Mouse (Mus musculus): ENCODE data around the gene Pan3. TPM values are rescaled to one million over a fixed set of nuclear protein-coding genes. Genes with fewer than 3 reads are reported as not detected.
A peak's percentile ranks its signal among the peaks of the same experiment; 100 is the strongest.

Pan3 gene
- polyA plus RNA-seq, 1 experiment from 2014 or later = 61.2 TPM

- peak overlapping the region; percentile 96 for H3K9ac ChIP-seq (replicated peaks; ENCODE audit: low read length)
- 0% methylated on average over 43 of the region's 91 CpGs for WGBS
- peak overlapping the region; percentile 98 for H3K4me3 ChIP-seq (ENCODE audit: low read length)
- H3K27ac ChIP-seq (ENCODE audit: low read length) = peak overlapping the region; percentile 99
- H3K4me1 ChIP-seq (ENCODE audit: insufficient read depth, low read length) = peaks cover 38% of the 10 kb centered on the region
- ATAC-seq (ENCODE audit: low FRiP score, low TSS enrichment) = peak; percentile 89
- H3K27me3 ChIP-seq (ENCODE audit: insufficient read depth, low read length) = no peaks in the 10 kb centered on the region
- H3K9me3 ChIP-seq (ENCODE audit: low read length) = no peaks in the 10 kb centered on the region
- H3K36me3 ChIP-seq (ENCODE audit: insufficient read depth, low read length) = no peaks in the 10 kb centered on the region
- H3K4me2 ChIP-seq (replicated peaks; ENCODE audit: low read depth, low read length) = peak overlapping the region; percentile 78
These were observed 487 bp downstream of the Pan3 start for GRCm38 (mm10) chr5:147430361-147430935.

GRCm38 (mm10) chr5:147430936-147431839, 1.2 kb downstream of the Pan3 start:
- Histone ChIP-seq H3K9ac (replicated peaks; ENCODE audit: low read length) (peak overlapping the region; percentile 96), H3K9me3 (ENCODE audit: low read length) (no peaks in the 10 kb centered on the region), H3K4me3 (ENCODE audit: low read length) (peak overlapping the region; percentile 98), H3K36me3 (ENCODE audit: insufficient read depth, low read length) (no peaks in the 10 kb centered on the region), H3K4me1 (ENCODE audit: insufficient read depth, low read length) (peaks cover 44% of the 10 kb centered on the region), H3K4me2 (replicated peaks; ENCODE audit: low read depth, low read length) (peak overlapping the region; percentile 78), H3K27ac (ENCODE audit: low read length) (peak overlapping the region; percentile 99), H3K27me3 (ENCODE audit: insufficient read depth, low read length) (no peaks in the 10 kb centered on the region)
- peak; percentile 72 for ATAC-seq (ENCODE audit: low FRiP score, low TSS enrichment)
- WGBS = under 1% methylated on average over 62 of the region's 68 CpGs

GRCm38 (mm10) chr5:147432927-147433326, 3.0 kb downstream of the Pan3 start:
- H3K27ac ChIP-seq (ENCODE audit: low read length) = no peak overlapping the region
- H3K27me3 ChIP-seq (ENCODE audit: insufficient read depth, low read length) = no peaks in the 10 kb centered on the region
- no peak overlapping the region for H3K4me3 ChIP-seq (ENCODE audit: low read length)
- no peaks in the 10 kb centered on the region for H3K36me3 ChIP-seq (ENCODE audit: insufficient read depth, low read length)
- no peaks in the 10 kb centered on the region for H3K9me3 ChIP-seq (ENCODE audit: low read length)
- H3K4me1 ChIP-seq (ENCODE audit: insufficient read depth, low read length) = peaks cover 54% of the 10 kb centered on the region
- no peak overlapping the region for H3K9ac ChIP-seq (replicated peaks; ENCODE audit: low read length)
- no peak for ATAC-seq (ENCODE audit: low FRiP score, low TSS enrichment)
- no peak overlapping the region for H3K4me2 ChIP-seq (replicated peaks; ENCODE audit: low read depth, low read length)
- WGBS = 89% methylated on average over 8 of the region's 8 CpGs

- Histone ChIP-seq H3K36me3 (ENCODE audit: insufficient read depth, low read length) (no peaks in the 10 kb centered on the region), H3K4me1 (ENCODE audit: insufficient read depth, low read length) (peaks cover 51% of the 10 kb centered on the region), H3K9me3 (ENCODE audit: low read length) (no peaks in the 10 kb centered on the region), H3K4me3 (ENCODE audit: low read length) (no peak overlapping the region), H3K27me3 (ENCODE audit: insufficient read depth, low read length) (no peaks in the 10 kb centered on the region), H3K9ac (replicated peaks; ENCODE audit: low read length) (no peak overlapping the region), H3K27ac (ENCODE audit: low read length) (peak overlapping the region; percentile 65), H3K4me2 (replicated peaks; ENCODE audit: low read depth, low read length) (no peak overlapping the region)
- 37% methylated on average over 4 of the region's 4 CpGs for WGBS
- peak; percentile 18; the same call in 1 of the 2 replicates for ATAC-seq (ENCODE audit: low FRiP score, low TSS enrichment)
These were observed 5.3 kb downstream of the Pan3 start for GRCm38 (mm10) chr5:147435224-147435623.

- Histone ChIP-seq H3K9ac (replicated peaks; ENCODE audit: low read length) (no peak overlapping the region), H3K27me3 (ENCODE audit: insufficient read depth, low read length) (no peaks in the 10 kb centered on the region), H3K4me2 (replicated peaks; ENCODE audit: low read depth, low read length) (no peak overlapping the region), H3K4me1 (ENCODE audit: insufficient read depth, low read length) (peaks cover 51% of the 10 kb centered on the region), H3K36me3 (ENCODE audit: insufficient read depth, low read length) (no peaks in the 10 kb centered on the region), H3K9me3 (ENCODE audit: low read length) (no peaks in the 10 kb centered on the region), H3K27ac (ENCODE audit: low read length) (no peak overlapping the region), H3K4me3 (ENCODE audit: low read length) (no peak overlapping the region)
- WGBS = 40% methylated on average over 2 of the region's 2 CpGs
- no peak for ATAC-seq (ENCODE audit: low FRiP score, low TSS enrichment)
These were observed 5.8 kb downstream of the Pan3 start for GRCm38 (mm10) chr5:147435751-147436150.

- Histone ChIP-seq H3K27me3 (ENCODE audit: insufficient read depth, low read length) (no peaks in the 10 kb centered on the region), H3K4me1 (ENCODE audit: insufficient read depth, low read length) (peaks cover 51% of the 10 kb centered on the region), H3K36me3 (ENCODE audit: insufficient read depth, low read length) (no peaks in the 10 kb centered on the region), H3K9ac (replicated peaks; ENCODE audit: low read length) (no peak overlapping the region), H3K27ac (ENCODE audit: low read length) (no peak overlapping the region), H3K4me2 (replicated peaks; ENCODE audit: low read depth, low read length) (no peak overlapping the region), H3K9me3 (ENCODE audit: low read length) (no peaks in the 10 kb centered on the region), H3K4me3 (ENCODE audit: low read length) (no peak overlapping the region)
- no peak for ATAC-seq (ENCODE audit: low FRiP score, low TSS enrichment)
- 87% methylated on average over 5 of the region's 5 CpGs for WGBS
These were observed 6.5 kb downstream of the Pan3 start for GRCm38 (mm10) chr5:147436491-147436890.

GRCm38 (mm10) chr5:147440996-147441507, 11.1 kb downstream of the Pan3 start:
- H3K9me3 ChIP-seq (ENCODE audit: low read length) = no peaks in the 10 kb centered on the region
- no peak for ATAC-seq (ENCODE audit: low FRiP score, low TSS enrichment)

GRCm38 (mm10) chr5:147441979-147442378, 12.0 kb downstream of the Pan3 start:
- Histone ChIP-seq H3K27me3 (ENCODE audit: insufficient read depth, low read length) (no peaks in the 10 kb centered on the region), H3K9me3 (ENCODE audit: low read length) (no peaks in the 10 kb centered on the region), H3K4me2 (replicated peaks; ENCODE audit: low read depth, low read length) (no peak overlapping the region), H3K4me1 (ENCODE audit: insufficient read depth, low read length) (peaks cover 19% of the 10 kb centered on the region), H3K4me3 (ENCODE audit: low read length) (no peak overlapping the region), H3K36me3 (ENCODE audit: insufficient read depth, low read length) (no peaks in the 10 kb centered on the region), H3K9ac (replicated peaks; ENCODE audit: low read length) (no peak overlapping the region), H3K27ac (ENCODE audit: low read length) (no peak overlapping the region)
- 91% methylated on average over 1 of the region's 1 CpGs for WGBS
- no peak for ATAC-seq (ENCODE audit: low FRiP score, low TSS enrichment)

More at GRCm38 (mm10) chr5:147440996-147441507, 11.1 kb downstream of the Pan3 start:
- H3K9ac ChIP-seq (replicated peaks; ENCODE audit: low read length) = no peak overlapping the region
- H3K4me1 ChIP-seq (ENCODE audit: insufficient read depth, low read length) = peaks cover 20% of the 10 kb centered on the region
- no peak overlapping the region for H3K27ac ChIP-seq (ENCODE audit: low read length)
- no peaks in the 10 kb centered on the region for H3K27me3 ChIP-seq (ENCODE audit: insufficient read depth, low read length)
- H3K4me2 ChIP-seq (replicated peaks; ENCODE audit: low read depth, low read length) = no peak overlapping the region
- H3K4me3 ChIP-seq (ENCODE audit: low read length) = no peak overlapping the region
- H3K36me3 ChIP-seq (ENCODE audit: insufficient read depth, low read length) = no peaks in the 10 kb centered on the region
- 66% methylated on average over 3 of the region's 3 CpGs for WGBS

GRCm38 (mm10) chr5:147442741-147443140, 12.8 kb downstream of the Pan3 start:
- 83% methylated on average over 4 of the region's 4 CpGs for WGBS

GRCm38 (mm10) chr5:147444298-147444697, 14.3 kb downstream of the Pan3 start:
- H3K36me3 ChIP-seq (ENCODE audit: insufficient read depth, low read length) = no peaks in the 10 kb centered on the region
- H3K4me3 ChIP-seq (ENCODE audit: low read length) = no peak overlapping the region
- 88% methylated on average over 6 of the region's 6 CpGs for WGBS
- H3K4me1 ChIP-seq (ENCODE audit: insufficient read depth, low read length) = peaks cover 21% of the 10 kb centered on the region
- no peak overlapping the region for H3K27ac ChIP-seq (ENCODE audit: low read length)
- no peak overlapping the region for H3K4me2 ChIP-seq (replicated peaks; ENCODE audit: low read depth, low read length)
- no peak overlapping the region for H3K9ac ChIP-seq (replicated peaks; ENCODE audit: low read length)
- no peaks in the 10 kb centered on the region for H3K9me3 ChIP-seq (ENCODE audit: low read length)
- no peak for ATAC-seq (ENCODE audit: low FRiP score, low TSS enrichment)
- no peaks in the 10 kb centered on the region for H3K27me3 ChIP-seq (ENCODE audit: insufficient read depth, low read length)

More at GRCm38 (mm10) chr5:147442741-147443140, 12.8 kb downstream of the Pan3 start:
- H3K9ac ChIP-seq (replicated peaks; ENCODE audit: low read length) = no peak overlapping the region
- no peak for ATAC-seq (ENCODE audit: low FRiP score, low TSS enrichment)
- H3K9me3 ChIP-seq (ENCODE audit: low read length) = no peaks in the 10 kb centered on the region
- no peak overlapping the region for H3K27ac ChIP-seq (ENCODE audit: low read length)
- H3K36me3 ChIP-seq (ENCODE audit: insufficient read depth, low read length) = no peaks in the 10 kb centered on the region
- H3K4me2 ChIP-seq (replicated peaks; ENCODE audit: low read depth, low read length) = no peak overlapping the region
- no peak overlapping the region for H3K4me3 ChIP-seq (ENCODE audit: low read length)
- H3K4me1 ChIP-seq (ENCODE audit: insufficient read depth, low read length) = peaks cover 14% of the 10 kb centered on the region; the same call in 1 of the 2 replicates
- no peaks in the 10 kb centered on the region for H3K27me3 ChIP-seq (ENCODE audit: insufficient read depth, low read length)
